Mouse (Mus musculus) thymus, postnatal 36 days (tissue): ENCODE results near the gene Ints12.

ENCODE experiments used
- DNase-seq, 2 experiments: peaks; one replicate each; pipeline ENCODE4 v3.0.0; 2022; ENCODE audit warnings: mixed read lengths in 2 of 2

The Ints12 gene

DNA sequence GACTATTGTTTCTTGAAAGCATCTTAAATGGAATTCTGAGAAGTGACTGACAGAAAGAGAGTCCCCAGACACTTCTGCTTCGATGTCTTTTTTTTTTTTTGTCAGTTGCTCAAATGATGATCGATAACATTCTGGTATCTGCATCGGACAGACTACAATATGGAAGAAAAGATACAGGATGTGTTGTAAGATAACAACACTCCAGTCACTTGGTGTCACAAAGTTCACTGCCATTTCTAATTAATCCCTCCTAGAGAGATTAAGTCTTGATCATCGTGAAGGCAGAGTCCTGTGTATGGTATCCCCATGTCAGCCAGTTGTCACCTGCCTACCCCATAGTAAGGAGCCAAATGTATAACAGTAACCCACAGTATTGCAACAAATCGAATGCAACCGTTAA lies 60.0 kb downstream of the Ints12 start:
- DNase-seq, result no peak

DNA sequence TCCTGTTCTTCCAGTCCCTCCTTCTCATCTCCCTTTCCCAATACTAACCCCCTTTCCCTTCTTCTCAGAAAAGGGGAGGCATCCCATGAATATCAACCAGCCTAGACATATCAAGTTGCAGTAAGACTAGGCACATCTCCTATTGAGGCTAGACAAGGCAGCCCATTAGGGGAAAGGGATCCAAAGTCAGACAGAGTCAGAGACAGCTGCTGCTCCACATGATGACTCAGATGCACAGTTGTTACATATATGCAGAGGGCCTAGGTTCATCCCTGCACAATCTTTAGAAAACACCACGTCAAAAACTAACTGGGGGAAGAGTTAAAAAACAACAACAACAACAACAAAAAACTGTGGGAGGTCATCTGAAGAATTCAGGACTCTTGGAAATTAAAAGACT lies 61.2 kb downstream of the Ints12 start:
- no peak for DNase-seq

DNA sequence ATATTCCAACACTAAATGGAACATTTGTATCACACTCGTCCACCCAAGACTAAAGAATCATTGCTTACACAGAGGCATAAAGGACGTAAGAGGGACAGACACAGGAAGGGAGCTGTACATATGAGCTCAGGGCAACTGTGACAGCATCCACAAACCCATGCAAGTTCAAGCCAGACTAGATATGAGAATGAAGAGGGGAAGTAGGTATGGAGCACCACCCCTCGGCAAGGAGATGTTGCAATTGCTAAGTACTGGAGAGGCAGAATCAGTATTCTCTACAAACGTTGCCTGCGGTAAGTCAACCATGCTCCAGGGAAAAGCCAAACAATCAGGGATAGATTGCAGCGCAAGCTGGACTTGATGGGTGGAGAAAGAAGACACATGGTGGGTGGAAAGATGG lies 62.0 kb downstream of the Ints12 start:
- no peak for DNase-seq

DNA sequence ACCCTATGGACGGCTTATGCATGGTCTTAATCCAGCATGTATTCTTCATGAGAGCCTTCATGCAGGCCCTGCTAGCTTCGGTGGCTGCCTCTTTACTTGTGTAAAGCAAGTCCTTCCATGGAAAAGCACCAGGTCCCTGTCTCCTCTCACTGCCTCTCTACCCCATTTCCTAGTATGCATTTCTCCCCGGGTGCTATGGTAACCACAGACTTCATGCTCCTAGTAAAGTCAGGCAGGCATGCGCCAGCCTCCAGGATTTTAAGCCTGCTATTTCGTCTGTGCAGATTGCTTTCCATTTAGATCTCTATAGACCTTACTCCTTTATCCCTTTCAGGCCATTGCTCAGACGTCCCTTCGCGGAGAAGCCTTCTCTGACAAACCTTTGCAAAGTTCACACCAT lies 63.0 kb downstream of the Ints12 start:
- DNase-seq, result no peak

- no peak for DNase-seq
Observed at GRCm38 (mm10) chr3:133158260-133158659, 66.6 kb downstream of the Ints12 start.
